Mouse (Mus musculus): ENCODE measurements around the gene Tbx19. TPM values are rescaled to one million over a fixed set of nuclear protein-coding genes. Genes with fewer than 3 reads are reported as not detected.

Tbx19 gene
- polyA plus RNA-seq, 1 experiment from 2014 or later, result not detected

GRCm38 (mm10) chr1:165110659-165111058 lies 49.9 kb downstream of the Tbx19 start:
- Histone ChIP-seq H3K9me3 (no peaks in the 10 kb centered on the region), H3K36me3 (no peaks in the 10 kb centered on the region), H3K27me3 (replicated peaks) (no peaks in the 10 kb centered on the region), H3K4me1 (peaks cover 72% of the 10 kb centered on the region), H3K4me2 (no peak overlapping the region), H3K27ac (replicated peaks) (peak overlapping the region; percentile 86), H3K9ac (no peak overlapping the region), H3K4me3 (no peak overlapping the region)
- 9% methylated on average over 2 of the region's 2 CpGs for WGBS
- peak; percentile 43; the same call in 1 of the 2 replicates for ATAC-seq (ENCODE audit: extremely low read depth, insufficient number of reproducible peaks, low FRiP score, low TSS enrichment)

- peak overlapping the region; percentile 86 for H3K27ac ChIP-seq (replicated peaks)
- H3K4me3 ChIP-seq, result no peak overlapping the region
- no peak overlapping the region for H3K9ac ChIP-seq
- no peak overlapping the region for H3K4me2 ChIP-seq
- H3K4me1 ChIP-seq, result peaks cover 73% of the 10 kb centered on the region
- no peaks in the 10 kb centered on the region for H3K27me3 ChIP-seq (replicated peaks)
- H3K36me3 ChIP-seq, result no peaks in the 10 kb centered on the region
- no peak for ATAC-seq (ENCODE audit: extremely low read depth, insufficient number of reproducible peaks, low FRiP score, low TSS enrichment)
- no peaks in the 10 kb centered on the region for H3K9me3 ChIP-seq
- 43% methylated on average over 5 of the region's 5 CpGs for WGBS
Observed at GRCm38 (mm10) chr1:165109135-165109534, 51.4 kb downstream of the Tbx19 start.

- ATAC-seq (ENCODE audit: extremely low read depth, insufficient number of reproducible peaks, low FRiP score, low TSS enrichment), result no peak
- Histone ChIP-seq H3K9ac (no peak overlapping the region), H3K9me3 (no peaks in the 10 kb centered on the region), H3K4me1 (peaks cover 70% of the 10 kb centered on the region), H3K4me3 (no peak overlapping the region), H3K36me3 (no peaks in the 10 kb centered on the region), H3K27me3 (replicated peaks) (no peaks in the 10 kb centered on the region), H3K27ac (replicated peaks) (peak overlapping the region; percentile 86; the same call in 1 of the 2 replicates), H3K4me2 (no peak overlapping the region)
- 51% methylated on average over 5 of the region's 5 CpGs for WGBS
Observed at GRCm38 (mm10) chr1:165108477-165108876, 52.1 kb downstream of the Tbx19 start.

GRCm38 (mm10) chr1:165106011-165106385 lies 54.6 kb downstream of the Tbx19 start:
- Histone ChIP-seq H3K4me1 (peaks cover 62% of the 10 kb centered on the region), H3K4me2 (no peak overlapping the region), H3K9me3 (no peaks in the 10 kb centered on the region), H3K27me3 (replicated peaks) (no peaks in the 10 kb centered on the region), H3K4me3 (no peak overlapping the region), H3K36me3 (no peaks in the 10 kb centered on the region), H3K9ac (peak overlapping the region; percentile 29; the same call in 1 of the 2 replicates), H3K27ac (replicated peaks) (peak overlapping the region; percentile 86)
- 48% methylated on average over 2 of the region's 2 CpGs for WGBS
- ATAC-seq (ENCODE audit: extremely low read depth, insufficient number of reproducible peaks, low FRiP score, low TSS enrichment), result no peak

GRCm38 (mm10) chr1:165105270-165106010 lies 55.1 kb downstream of the Tbx19 start:
- 50% methylated on average over 9 of the region's 9 CpGs for WGBS
- H3K27ac ChIP-seq (replicated peaks), result peak overlapping the region; percentile 86
- no peak overlapping the region for H3K4me3 ChIP-seq
- no peaks in the 10 kb centered on the region for H3K27me3 ChIP-seq (replicated peaks)
- peak overlapping the region; percentile 35 for H3K4me2 ChIP-seq
- H3K9me3 ChIP-seq, result no peaks in the 10 kb centered on the region
- peaks cover 57% of the 10 kb centered on the region for H3K4me1 ChIP-seq
- no peak for ATAC-seq (ENCODE audit: extremely low read depth, insufficient number of reproducible peaks, low FRiP score, low TSS enrichment)
- no peaks in the 10 kb centered on the region for H3K36me3 ChIP-seq
- peak overlapping the region; percentile 50 for H3K9ac ChIP-seq

GRCm38 (mm10) chr1:165104707-165105259 lies 55.8 kb downstream of the Tbx19 start:
- Histone ChIP-seq H3K4me3 (no peak overlapping the region), H3K4me1 (peaks cover 50% of the 10 kb centered on the region), H3K9ac (peak overlapping the region; percentile 50), H3K4me2 (peak overlapping the region; percentile 35), H3K27ac (replicated peaks) (peak overlapping the region; percentile 86), H3K36me3 (no peaks in the 10 kb centered on the region), H3K27me3 (replicated peaks) (no peaks in the 10 kb centered on the region), H3K9me3 (no peaks in the 10 kb centered on the region)
- ATAC-seq (ENCODE audit: extremely low read depth, insufficient number of reproducible peaks, low FRiP score, low TSS enrichment), result peak; percentile 65
- WGBS, result 19% methylated on average over 7 of the region's 7 CpGs

GRCm38 (mm10) chr1:165099569-165099968 lies 61.0 kb downstream of the Tbx19 start:
- Histone ChIP-seq H3K4me3 (no peak overlapping the region), H3K9ac (no peak overlapping the region), H3K4me2 (no peak overlapping the region), H3K27ac (replicated peaks) (no peak overlapping the region), H3K9me3 (no peaks in the 10 kb centered on the region), H3K4me1 (peaks cover 18% of the 10 kb centered on the region), H3K27me3 (replicated peaks) (no peaks in the 10 kb centered on the region), H3K36me3 (no peaks in the 10 kb centered on the region)
- no peak for ATAC-seq (ENCODE audit: extremely low read depth, insufficient number of reproducible peaks, low FRiP score, low TSS enrichment)

GRCm38 (mm10) chr1:165094871-165095270 lies 65.7 kb downstream of the Tbx19 start:
- H3K27ac ChIP-seq (replicated peaks), result peak overlapping the region; percentile 32; the same call in 1 of the 2 replicates
- no peak overlapping the region for H3K9ac ChIP-seq
- H3K9me3 ChIP-seq, result no peaks in the 10 kb centered on the region
- WGBS, result 39% methylated on average over 7 of the region's 7 CpGs
- no peaks in the 10 kb centered on the region for H3K36me3 ChIP-seq
- H3K27me3 ChIP-seq (replicated peaks), result no peaks in the 10 kb centered on the region
- no peak overlapping the region for H3K4me3 ChIP-seq
- no peak for ATAC-seq (ENCODE audit: extremely low read depth, insufficient number of reproducible peaks, low FRiP score, low TSS enrichment)
- no peak overlapping the region for H3K4me2 ChIP-seq
- peaks cover 27% of the 10 kb centered on the region for H3K4me1 ChIP-seq

GRCm38 (mm10) chr1:165091721-165092120 lies 68.9 kb downstream of the Tbx19 start:
- Histone ChIP-seq H3K27ac (replicated peaks) (peak overlapping the region; percentile 80), H3K9ac (peak overlapping the region; percentile 61; the same call in 1 of the 2 replicates), H3K36me3 (no peaks in the 10 kb centered on the region), H3K4me3 (peak overlapping the region; percentile 35), H3K9me3 (no peaks in the 10 kb centered on the region), H3K4me1 (peaks cover 38% of the 10 kb centered on the region), H3K4me2 (peak overlapping the region; percentile 65), H3K27me3 (replicated peaks) (no peaks in the 10 kb centered on the region)
- WGBS, result 10% methylated on average over 15 of the region's 15 CpGs
- ATAC-seq (ENCODE audit: extremely low read depth, insufficient number of reproducible peaks, low FRiP score, low TSS enrichment), result no peak

- Histone ChIP-seq H3K4me1 (peaks cover 32% of the 10 kb centered on the region), H3K27me3 (replicated peaks) (no peaks in the 10 kb centered on the region), H3K27ac (replicated peaks) (peak overlapping the region; percentile 80), H3K9me3 (no peaks in the 10 kb centered on the region), H3K36me3 (no peaks in the 10 kb centered on the region), H3K9ac (no peak overlapping the region), H3K4me3 (no peak overlapping the region), H3K4me2 (no peak overlapping the region)
- no peak for ATAC-seq (ENCODE audit: extremely low read depth, insufficient number of reproducible peaks, low FRiP score, low TSS enrichment)
- 26% methylated on average over 3 of the region's 3 CpGs for WGBS
Observed at GRCm38 (mm10) chr1:165089556-165089955, 71.0 kb downstream of the Tbx19 start.

All from heart, embryonic 13.5 days (tissue).